Mouse (Mus musculus): ENCODE measurements around the gene Etnk2.

- no peak for TF ChIP-seq CTCF (IDR thresholded peaks at IDR 0.05; ENCODE audit: insufficient read depth, low read depth, low read length)
- no peak for TF ChIP-seq POLR2A (IDR thresholded peaks at IDR 0.05; ENCODE audit: insufficient read depth, low read depth, low read length)
Measured at GRCm38 (mm10) chr1:133418164-133418800, 54.9 kb downstream of the Etnk2 start.

All from olfactory bulb, adult 2 months (tissue).